Mouse (Mus musculus): Measurements from ENCODE around the gene Tma7.

DNA sequence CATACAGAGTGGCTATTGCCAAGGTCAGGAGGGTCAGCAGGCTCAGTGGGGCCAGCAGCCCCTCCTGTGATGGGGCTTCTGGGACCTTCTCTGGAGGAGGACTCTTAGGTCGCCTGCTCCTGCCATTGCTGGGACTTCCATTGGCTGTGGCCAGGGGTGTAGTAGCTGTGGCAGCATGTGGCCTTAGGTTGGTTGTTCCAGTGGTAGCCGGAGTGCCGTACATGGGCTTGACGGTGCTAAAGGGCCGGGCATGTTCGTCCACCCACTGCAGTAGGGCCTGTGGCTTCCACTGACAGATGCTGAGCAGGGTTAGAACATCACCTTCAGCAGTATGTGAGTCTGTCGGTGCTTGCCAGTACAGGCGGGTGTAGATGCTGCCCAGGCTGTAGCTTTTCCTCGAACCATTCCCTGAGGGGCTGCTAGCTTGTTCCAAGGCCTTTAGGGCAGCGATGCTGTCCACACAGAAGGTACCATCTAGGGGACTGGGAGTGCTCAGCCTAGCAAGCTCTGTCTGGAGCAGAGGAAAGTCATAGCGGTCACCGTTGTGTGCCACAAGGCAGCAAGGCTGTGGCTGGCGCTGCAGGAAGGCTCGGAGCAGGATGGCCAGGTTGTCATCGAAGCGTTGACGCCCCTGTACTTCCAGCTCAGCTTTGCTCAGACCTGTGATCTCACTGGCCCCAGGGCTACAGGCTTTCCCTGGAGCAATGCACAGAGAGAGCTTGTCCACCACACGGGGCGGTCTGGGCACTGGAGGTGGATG, 24.2 kb downstream of the Tma7 start:
- TF ChIP-seq CTCF (IDR thresholded peaks at IDR 0.05; ENCODE audit: low read depth) (no peak), EP300 (IDR thresholded peaks at IDR 0.05; ENCODE audit: low read depth) (no peak)

Data from liver, embryonic 14.5 days (tissue).